Mouse (Mus musculus) cerebellum, adult 11 months (tissue): ENCODE measurements at regions not wholly inside any gene's neighbourhood (a gene's known extent, or its start where the extent isn't known, plus 50 kb on each side); places are given as distances from the start of the nearest gene placed in this dataset.
"Not testable (repeated sequence)": the region's sequence is repeated elsewhere in the genome, so short reads cannot be mapped to it uniquely, and the experiment has no call there.

Experiments used
- DNase-seq: peaks from one replicate; pipeline ENCODE4 v3.0.0; 2022

- peak; percentile 12 for DNase-seq
Measured at GRCm38 (mm10) chr10:10116442-10116841, 215.6 kb upstream of the Stxbp5 start.

DNA sequence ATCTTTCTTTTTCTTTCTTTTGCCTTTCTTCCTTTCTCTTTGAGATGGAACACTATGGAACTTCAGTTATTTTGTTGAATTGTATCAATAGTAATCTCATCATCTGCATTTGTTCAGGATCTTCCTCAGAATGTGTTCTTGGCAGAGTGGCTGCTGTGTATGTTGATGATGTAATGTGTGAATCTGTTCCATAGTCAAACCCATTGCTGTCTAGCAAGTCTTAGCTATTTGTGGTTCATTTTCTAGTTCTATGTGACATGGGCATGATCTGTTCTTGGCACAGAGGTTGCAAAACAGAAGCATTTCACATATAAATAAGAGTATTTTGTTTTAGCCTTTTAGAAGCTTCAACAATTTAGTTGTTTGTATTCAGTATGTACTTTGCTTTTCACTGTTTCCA lies 212.4 kb upstream of the Stxbp5 start:
- no peak for DNase-seq

DNA sequence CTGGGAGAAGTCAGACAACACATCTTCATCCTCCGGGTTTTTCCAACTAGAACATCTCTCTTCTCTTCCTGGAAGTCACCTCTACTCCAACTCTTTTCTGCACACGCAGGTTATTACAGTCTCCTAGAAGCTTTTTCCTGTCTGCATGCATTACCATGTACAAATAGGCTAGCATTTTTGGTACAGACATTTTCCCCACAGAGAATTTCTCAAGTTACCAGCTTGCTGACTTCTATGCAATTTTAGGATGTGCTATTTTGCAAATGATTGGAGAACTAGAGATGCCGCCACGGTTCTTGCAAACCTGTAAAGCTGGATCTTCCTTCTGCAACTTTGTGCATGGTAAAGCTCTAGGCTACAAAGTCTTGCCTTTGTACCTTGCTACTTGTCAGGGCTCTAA lies 210.2 kb upstream of the Stxbp5 start:
- DNase-seq, result no peak

DNA sequence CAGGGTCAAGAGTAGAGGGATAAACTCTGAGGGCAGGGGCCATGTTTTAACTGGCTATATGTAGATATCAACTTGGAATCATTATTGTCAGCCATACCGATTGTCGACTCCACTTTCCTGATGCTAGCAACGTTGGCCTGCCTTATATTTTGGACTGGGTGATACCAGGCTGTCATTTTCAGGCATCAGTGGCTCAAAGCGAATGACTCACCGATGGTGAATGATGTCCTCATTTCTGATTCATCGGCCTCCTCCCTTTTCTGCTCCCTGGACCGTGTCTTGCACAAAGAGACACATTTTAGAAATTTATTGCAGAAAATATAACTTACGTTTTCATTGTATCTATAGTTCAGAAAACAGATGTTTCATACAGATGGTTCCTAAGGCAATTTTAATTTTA lies 209.0 kb upstream of the Stxbp5 start:
- DNase-seq, result no peak

DNA sequence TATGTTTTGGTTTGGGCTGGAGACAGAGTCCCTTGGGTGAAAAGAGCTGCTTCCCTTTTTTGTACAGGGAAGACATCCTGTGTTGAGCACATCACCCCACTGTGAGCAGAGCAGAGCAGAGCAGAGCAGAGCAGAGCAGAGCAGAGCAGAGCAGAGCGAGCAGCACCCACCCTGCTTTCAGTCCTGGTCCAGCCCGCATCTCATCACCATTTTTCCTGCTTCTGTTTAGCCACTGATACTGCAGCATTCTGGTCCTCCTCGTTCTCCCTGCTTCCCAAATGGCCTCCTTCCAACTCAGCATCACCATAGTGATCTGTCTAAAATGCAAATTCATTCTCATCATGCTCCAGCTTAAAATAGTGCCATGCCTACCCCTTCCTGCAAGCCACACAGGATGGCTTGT lies 206.2 kb upstream of the Stxbp5 start:
- DNase-seq, result peak; percentile 12

- DNase-seq, result no peak
Measured at GRCm38 (mm10) chr10:10106646-10107045, 205.8 kb upstream of the Stxbp5 start.

GRCm38 (mm10) chr10:10101641-10102040 lies 200.8 kb upstream of the Stxbp5 start:
- DNase-seq, result no peak

- DNase-seq, result no peak
Measured at GRCm38 (mm10) chr10:10098521-10098920, 197.6 kb upstream of the Stxbp5 start.

DNA sequence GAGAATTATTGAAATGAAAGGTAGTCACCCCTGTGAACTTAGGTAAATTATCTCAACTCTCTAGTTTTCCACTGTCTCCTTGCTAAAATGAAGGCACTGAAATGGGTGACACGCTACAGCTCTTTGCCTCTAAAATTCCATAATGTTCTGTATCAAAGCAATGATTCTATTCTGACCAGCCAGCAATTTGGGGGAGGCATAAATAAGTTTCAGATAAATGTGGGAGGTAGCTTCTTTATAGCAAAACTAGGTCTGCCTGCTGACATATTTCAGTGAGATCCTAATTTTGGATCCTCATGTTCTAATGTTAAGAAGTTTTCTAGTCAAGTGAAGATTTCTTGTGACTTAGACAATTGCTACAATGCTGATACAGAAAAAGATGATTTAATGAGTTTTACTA lies 193.2 kb upstream of the Stxbp5 start:
- DNase-seq, result no peak

DNA sequence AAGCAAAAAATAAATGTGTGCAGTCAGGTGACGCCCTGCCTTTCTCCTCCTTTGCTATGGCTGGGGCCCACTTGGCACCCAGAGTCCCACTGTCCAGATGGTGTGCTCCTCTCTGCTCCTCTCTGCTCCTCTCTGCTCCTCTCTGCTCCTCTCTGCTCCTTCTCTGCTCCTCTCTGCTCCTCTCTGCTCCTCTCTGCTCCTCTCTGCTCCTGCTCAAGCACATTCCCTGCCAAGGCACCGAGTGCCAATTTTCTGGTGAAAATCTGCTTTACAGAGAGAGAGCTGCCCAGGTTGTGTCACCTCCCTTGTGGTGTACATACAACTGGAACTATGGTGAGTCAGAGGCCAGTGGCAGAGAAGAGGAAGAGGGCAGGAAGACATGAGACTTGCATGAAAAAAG lies 192.8 kb upstream of the Stxbp5 start:
- peak; percentile 68 for DNase-seq

DNA sequence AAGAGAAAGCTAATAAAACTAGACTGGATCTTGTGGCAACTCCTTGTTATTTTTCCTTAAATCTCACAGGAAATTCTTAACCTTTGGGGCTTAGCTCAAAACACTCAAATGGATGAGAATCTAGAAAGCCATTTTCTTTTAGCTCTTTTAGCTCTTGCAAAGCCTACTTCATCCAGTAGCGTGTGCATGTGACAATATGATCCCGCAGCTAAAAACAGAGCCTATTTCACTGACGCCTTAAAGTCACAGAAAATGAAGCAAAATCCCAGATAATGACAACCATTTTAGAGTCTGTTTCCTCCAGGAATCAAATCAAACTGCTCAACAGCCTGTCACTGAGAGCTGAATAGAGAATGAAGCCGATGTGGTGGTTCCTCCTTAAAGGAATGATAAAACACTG lies 185.1 kb upstream of the Stxbp5 start:
- DNase-seq, result no peak

DNA sequence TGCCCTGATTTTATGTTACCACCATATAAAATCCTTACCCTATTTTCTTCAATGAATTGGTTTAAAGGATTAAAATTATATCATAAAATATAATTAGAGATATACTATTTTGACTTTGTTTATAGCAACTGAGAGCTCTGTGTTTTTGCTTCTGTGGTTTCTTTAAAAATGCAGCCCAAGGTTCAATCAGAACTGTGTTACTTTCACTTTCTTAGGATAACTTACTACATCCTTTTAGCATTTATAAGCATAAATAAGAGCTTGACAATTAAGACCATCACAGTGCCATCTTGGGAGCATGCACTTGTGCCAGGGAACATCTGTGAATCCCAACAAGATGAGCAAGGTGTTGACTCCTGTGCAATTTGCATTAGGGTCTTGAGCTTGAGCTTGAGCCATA lies 169.3 kb upstream of the Stxbp5 start:
- no peak for DNase-seq

GRCm38 (mm10) chr10:10069704-10070103 lies 168.8 kb upstream of the Stxbp5 start:
- not testable (repeated sequence) for DNase-seq

GRCm38 (mm10) chr10:10046753-10047152 lies 145.9 kb upstream of the Stxbp5 start:
- no peak for DNase-seq

- DNase-seq, result no peak
Measured at GRCm38 (mm10) chr10:10046318-10046717, 145.4 kb upstream of the Stxbp5 start.

DNA sequence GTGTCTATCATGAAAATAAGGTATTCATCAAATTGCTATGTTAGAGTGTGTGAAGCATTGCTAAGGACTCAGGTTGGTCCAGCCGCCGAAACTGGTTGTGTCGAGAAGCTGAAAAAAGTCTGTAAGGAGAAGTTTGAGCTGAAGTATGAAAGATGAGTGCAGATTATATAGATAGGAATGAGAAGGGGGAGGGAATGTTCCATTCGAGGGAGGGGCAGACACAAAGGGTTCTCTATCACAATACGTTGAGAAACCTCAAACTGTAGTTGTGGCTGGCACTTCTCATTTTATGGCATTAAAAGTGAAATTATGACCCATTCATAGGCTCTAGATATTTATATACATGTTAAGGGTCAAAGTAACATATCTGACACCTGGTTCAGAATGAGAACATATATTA lies 108.4 kb upstream of the Stxbp5 start:
- DNase-seq, result no peak

DNA sequence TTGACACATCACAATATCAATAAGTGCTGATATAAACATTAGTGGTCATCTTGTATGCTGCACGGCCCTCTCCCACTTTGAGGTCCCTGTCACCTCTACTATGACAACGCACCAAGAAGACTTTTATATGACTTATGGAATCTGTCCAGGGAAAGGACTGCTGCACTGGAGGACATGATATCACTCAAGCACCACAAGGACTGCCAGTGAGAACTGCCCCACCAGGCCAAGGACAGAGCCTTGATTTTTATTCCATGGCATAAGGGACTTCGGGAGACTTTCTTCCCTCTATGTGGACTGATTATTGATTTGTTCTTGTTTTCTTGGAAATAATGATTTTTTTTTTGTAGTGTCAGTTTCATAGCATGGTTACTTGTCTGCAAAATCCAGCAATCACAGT lies 97.7 kb upstream of the Stxbp5 start:
- no peak for DNase-seq

GRCm38 (mm10) chr10:9996211-9996610 lies 95.3 kb upstream of the Stxbp5 start:
- no peak for DNase-seq

- no peak for DNase-seq
Measured at GRCm38 (mm10) chr10:9992798-9993197, 91.9 kb upstream of the Stxbp5 start.

DNA sequence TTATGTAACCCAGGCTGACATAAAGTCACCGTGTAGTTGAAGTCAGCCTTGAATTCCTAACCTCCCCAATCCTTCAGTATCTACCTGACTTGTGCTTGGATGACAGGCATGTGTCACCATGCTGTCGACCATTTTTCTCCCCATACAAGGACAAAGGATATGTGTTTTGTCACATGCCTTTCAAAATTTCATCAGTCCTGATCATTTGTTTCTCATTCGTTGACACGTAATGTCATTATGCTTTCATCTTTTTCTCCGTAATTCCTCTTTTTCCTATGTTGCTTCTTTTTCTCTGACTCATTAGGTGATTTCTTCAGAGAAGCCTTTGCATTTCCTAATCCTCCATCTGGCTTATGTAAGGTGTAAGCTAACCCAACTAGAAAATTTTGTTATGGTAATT lies 84.5 kb upstream of the Stxbp5 start:
- no peak for DNase-seq

DNA sequence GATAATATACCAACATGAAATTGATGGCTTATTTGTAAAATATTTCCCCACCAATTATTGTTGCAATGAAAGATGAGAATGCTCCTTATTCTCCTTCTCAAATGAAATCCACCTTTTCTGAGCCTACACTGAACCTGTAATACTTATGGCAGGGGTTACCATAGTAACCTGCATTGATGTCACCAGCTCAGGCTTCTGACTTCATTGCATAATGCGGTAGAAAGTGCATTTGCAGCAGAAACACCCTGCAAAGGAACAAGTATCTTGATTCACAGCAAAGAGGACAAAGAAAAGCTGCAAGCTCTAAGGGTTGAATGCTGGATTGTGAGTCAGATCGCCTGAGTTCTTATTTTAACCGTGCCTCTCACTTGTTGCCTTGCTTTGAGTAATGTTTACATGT lies 75.5 kb upstream of the Stxbp5 start:
- no peak for DNase-seq
